Mouse (Mus musculus) limb, embryonic 14.5 days (tissue): ENCODE measurements around the gene Vti1a. TPM values are rescaled to one million over a fixed set of nuclear protein-coding genes. Genes with fewer than 3 reads are reported as not detected.

ENCODE experiments used
- ATAC-seq: fragments of 200-750 bp; cut with Nextera tagmentation; 2 replicates; pipeline ENCODE4 v1.8.0; 2017; ENCODE audit warnings: low read depth, moderate number of reproducible peaks, moderate TSS enrichment; ENCODE audit not compliant: low FRiP score
- DNase-seq: peaks from one replicate; pipeline ENCODE4 v3.0.0-alpha.2; 2015; ENCODE audit warnings: low spot score
- H3K27ac ChIP-seq: fragments of 300-500 bp; sonication (generic); replicated peaks from 2 replicates; pipeline ENCODE4 v1.5.1; 2014; ENCODE audit warnings: low read depth, mild to moderate bottlenecking, low read length, moderate library complexity, mixed read lengths
- H3K27me3 ChIP-seq: fragments of 300-500 bp; sonication (generic); 2 replicates; pipeline ENCODE4 v1.6.1; 2014; ENCODE audit warnings: low read length, mixed read lengths; ENCODE audit not compliant: control insufficient read depth, insufficient read depth
- H3K36me3 ChIP-seq: fragments of 300-500 bp; sonication (generic); 2 replicates; pipeline ENCODE4 v1.6.1; 2014; ENCODE audit warnings: mild to moderate bottlenecking, low read length, moderate library complexity, mixed read lengths; ENCODE audit not compliant: control insufficient read depth, insufficient read depth
- H3K4me1 ChIP-seq: fragments of 300-500 bp; sonication (generic); 2 replicates; pipeline ENCODE4 v1.6.1; 2014; ENCODE audit warnings: antibody characterized with exemption, low read length, mixed read lengths; ENCODE audit not compliant: control insufficient read depth, insufficient read depth
- H3K4me2 ChIP-seq: fragments of 300-500 bp; sonication (generic); replicated peaks from 2 replicates; pipeline ENCODE4 v1.6.1; 2014; ENCODE audit warnings: low read depth, mild to moderate bottlenecking, low read length, moderate library complexity; ENCODE audit not compliant: severe bottlenecking
- H3K4me3 ChIP-seq: fragments of 300-500 bp; sonication (generic); replicated peaks from 2 replicates; pipeline ENCODE4 v1.5.1; 2014; ENCODE audit warnings: low read length
- H3K9ac ChIP-seq: fragments of 300-500 bp; sonication (generic); 2 replicates; pipeline ENCODE4 v1.6.1; 2014; ENCODE audit warnings: mild to moderate bottlenecking, low read depth, low read length, moderate library complexity; ENCODE audit not compliant: severe bottlenecking
- H3K9me3 ChIP-seq: fragments of 300-500 bp; sonication (generic); 2 replicates; pipeline ENCODE4 v1.6.1; 2016; ENCODE audit warnings: low read length; ENCODE audit not compliant: control insufficient read depth
- POLR2A ChIP-seq: fragments of 200-500 bp; IDR thresholded peaks from 2 replicates; pipeline ENCODE4 v1.8.0; 2012; ENCODE audit warnings: inconsistent platforms, mild to moderate bottlenecking, moderate library complexity, borderline replicate concordance; ENCODE audit not compliant: insufficient read depth, insufficient read length; ENCODE audit errors: extremely low read depth
- WGBS: fragments of 180-500 bp; shearing (Covaris S2); extraction: QIAGEN DNeasy Blood & Tissue Kit; methylation state at CpG from one replicate; pipeline ENCODE4 v1.1.7; 2014; 5-methylcytosine and 5-hydroxymethylcytosine counted together
- polyA plus RNA-seq, 2 experiments: library from polyadenylated mRNA; depleted of rRNA in 1 of 2; stranded (reverse) in 1 of 2; unstranded in 1 of 2; fragments of >200 nt; fragmentation: Nextera tagmentation in 1 of 2; extraction: Ambion mirVana in 1 of 2; gene quantifications; 2 replicates each; pipeline versions ENCODE4 v1.2.1 to v1.2.3; 2012 to 2014

Vti1a gene
- polyA plus RNA-seq, 2 experiments, result 14.7 to 22.8 TPM

DNA sequence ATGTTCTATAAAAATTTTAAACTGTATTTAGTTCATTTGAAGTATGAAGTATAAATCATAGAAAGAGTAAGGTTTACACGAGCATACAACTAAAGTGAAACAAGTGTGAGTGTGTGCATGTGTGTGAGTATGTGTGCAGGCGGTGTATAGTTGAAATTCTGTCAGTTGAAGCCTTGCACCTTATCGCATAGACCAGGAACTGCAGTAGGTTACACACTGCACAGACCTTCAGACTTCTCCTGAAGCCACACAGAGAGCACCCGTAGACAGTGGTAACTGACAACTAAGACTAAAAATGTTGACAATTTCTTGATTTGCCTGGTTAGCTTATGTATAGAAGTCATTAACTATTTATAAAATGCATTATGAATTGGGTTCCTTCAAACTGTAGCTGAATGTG is 61.4 kb downstream of the Vti1a start:
- no peak for ATAC-seq
- Histone ChIP-seq H3K4me1 (peaks cover 21% of the 10 kb centered on the region), H3K4me3 (no peak overlapping the region), H3K36me3 (no peaks in the 10 kb centered on the region), H3K27ac (no peak overlapping the region), H3K9me3 (no peaks in the 10 kb centered on the region), H3K27me3 (no peaks in the 10 kb centered on the region), H3K4me2 (no peak overlapping the region), H3K9ac (no peak overlapping the region)
- no peak for DNase-seq
- WGBS, result 83% methylated on average over 4 of the region's 4 CpGs
- TF ChIP-seq POLR2A, result no peak

DNA sequence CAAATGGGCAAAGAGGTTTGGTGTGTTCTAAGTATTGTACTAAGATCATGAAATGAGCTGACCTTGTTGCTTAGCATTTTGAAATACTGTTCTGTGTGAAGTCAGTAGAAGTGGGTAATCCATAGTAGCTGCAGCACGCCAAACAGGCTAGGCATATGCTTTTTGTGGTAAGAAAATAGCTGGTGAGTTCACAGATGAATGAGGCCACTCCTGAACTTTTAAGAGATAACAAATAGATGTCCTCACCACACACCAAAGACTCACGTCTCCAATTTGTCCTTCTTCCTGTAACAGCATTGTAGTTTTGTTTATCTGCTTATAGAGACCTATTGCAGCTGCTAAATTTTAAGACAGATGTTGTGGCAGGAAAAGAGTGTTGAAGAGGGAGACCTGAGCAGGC is 62.8 kb downstream of the Vti1a start:
- peaks cover 21% of the 10 kb centered on the region for H3K4me1 ChIP-seq
- 74% methylated on average over 2 of the region's 2 CpGs for WGBS
- H3K4me3 ChIP-seq, result no peak overlapping the region
- H3K9me3 ChIP-seq, result no peaks in the 10 kb centered on the region
- H3K36me3 ChIP-seq, result no peaks in the 10 kb centered on the region
- no peak overlapping the region for H3K4me2 ChIP-seq
- H3K27me3 ChIP-seq, result no peaks in the 10 kb centered on the region
- TF ChIP-seq POLR2A, result no peak
- no peak overlapping the region for H3K9ac ChIP-seq
- no peak for DNase-seq
- no peak overlapping the region for H3K27ac ChIP-seq
- no peak for ATAC-seq

DNA sequence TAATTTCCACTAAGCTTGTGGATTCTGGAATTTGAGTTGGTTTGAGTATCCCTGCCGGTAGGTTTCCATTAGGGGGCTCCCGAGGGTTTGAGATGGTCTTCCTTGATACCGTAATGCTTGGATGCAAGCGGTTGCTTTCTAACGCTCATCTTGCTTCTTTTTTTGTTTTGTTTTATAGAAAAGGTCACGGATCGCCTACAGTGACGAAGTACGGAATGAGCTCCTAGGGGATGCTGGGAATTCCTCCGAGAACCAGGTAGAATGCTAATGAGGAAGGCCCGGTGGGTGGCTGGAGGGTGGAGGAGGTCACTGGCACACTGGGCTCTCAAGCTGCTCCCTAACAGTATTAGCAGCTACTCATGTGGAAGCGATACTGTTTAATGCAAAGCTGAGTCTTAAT is 64.7 kb downstream of the Vti1a start:
- Histone ChIP-seq H3K27me3 (no peaks in the 10 kb centered on the region), H3K4me2 (no peak overlapping the region), H3K27ac (no peak overlapping the region), H3K36me3 (no peaks in the 10 kb centered on the region), H3K9me3 (no peaks in the 10 kb centered on the region), H3K4me3 (no peak overlapping the region), H3K9ac (no peak overlapping the region), H3K4me1 (peaks cover 17% of the 10 kb centered on the region)
- 32% methylated on average over 12 of the region's 12 CpGs for WGBS
- ATAC-seq (no peak), DNase-seq (no peak)
- no peak for TF ChIP-seq POLR2A

DNA sequence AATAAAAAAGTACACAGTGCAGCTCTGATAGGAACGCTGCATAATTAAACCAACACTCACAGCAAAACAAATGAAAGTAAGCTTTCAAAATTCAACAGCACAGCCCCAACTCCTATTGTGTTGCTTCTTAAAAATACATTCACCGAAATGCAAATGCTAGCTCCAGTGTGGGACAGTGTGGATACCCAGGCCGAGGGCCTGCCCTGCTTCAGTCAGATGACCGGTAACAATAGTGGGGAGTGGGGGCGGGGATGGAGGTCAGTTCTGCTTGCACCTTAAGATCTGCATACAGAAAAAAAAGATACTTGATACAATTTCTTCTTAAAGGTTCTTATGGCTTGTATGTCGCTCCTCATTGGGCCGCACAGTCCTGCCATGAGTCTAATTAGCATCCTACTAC is 65.2 kb downstream of the Vti1a start:
- Histone ChIP-seq H3K27me3 (no peaks in the 10 kb centered on the region), H3K27ac (no peak overlapping the region), H3K9me3 (no peaks in the 10 kb centered on the region), H3K9ac (no peak overlapping the region), H3K36me3 (no peaks in the 10 kb centered on the region), H3K4me3 (no peak overlapping the region), H3K4me1 (peaks cover 12% of the 10 kb centered on the region), H3K4me2 (no peak overlapping the region)
- DNase-seq, result no peak
- WGBS, result 89% methylated on average over 7 of the region's 7 CpGs
- TF ChIP-seq POLR2A, result no peak
- no peak for ATAC-seq

DNA sequence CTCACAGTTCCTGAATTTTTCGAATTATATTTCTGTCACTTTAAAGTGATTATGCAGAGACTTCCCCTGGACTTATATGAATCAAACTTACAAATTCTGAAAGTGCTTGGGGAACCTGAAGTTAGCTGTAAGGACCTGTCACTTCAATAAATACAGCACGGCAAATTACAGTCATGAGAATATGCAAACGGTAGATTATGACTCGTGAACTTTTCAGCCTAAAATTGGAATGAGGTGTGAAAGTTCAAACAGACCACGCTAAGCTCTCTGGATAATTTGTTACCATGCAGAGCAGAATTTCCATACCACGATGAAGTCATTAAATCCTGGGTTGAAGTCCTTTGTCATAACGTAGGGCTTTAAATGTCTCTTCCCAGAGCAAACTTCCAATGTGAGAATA is 66.7 kb downstream of the Vti1a start:
- ATAC-seq (no peak), DNase-seq (no peak)
- no peak overlapping the region for H3K4me2 ChIP-seq
- no peak overlapping the region for H3K27ac ChIP-seq
- H3K27me3 ChIP-seq, result no peaks in the 10 kb centered on the region
- H3K9me3 ChIP-seq, result no peaks in the 10 kb centered on the region
- 62% methylated on average over 7 of the region's 7 CpGs for WGBS
- H3K36me3 ChIP-seq, result no peaks in the 10 kb centered on the region
- 0 out of 2 replicates have a peak, but pooled peaks cover 12% of the 10 kb centered on the region for H3K4me1 ChIP-seq
- no peak overlapping the region for H3K9ac ChIP-seq
- H3K4me3 ChIP-seq, result no peak overlapping the region
- TF ChIP-seq POLR2A, result no peak

DNA sequence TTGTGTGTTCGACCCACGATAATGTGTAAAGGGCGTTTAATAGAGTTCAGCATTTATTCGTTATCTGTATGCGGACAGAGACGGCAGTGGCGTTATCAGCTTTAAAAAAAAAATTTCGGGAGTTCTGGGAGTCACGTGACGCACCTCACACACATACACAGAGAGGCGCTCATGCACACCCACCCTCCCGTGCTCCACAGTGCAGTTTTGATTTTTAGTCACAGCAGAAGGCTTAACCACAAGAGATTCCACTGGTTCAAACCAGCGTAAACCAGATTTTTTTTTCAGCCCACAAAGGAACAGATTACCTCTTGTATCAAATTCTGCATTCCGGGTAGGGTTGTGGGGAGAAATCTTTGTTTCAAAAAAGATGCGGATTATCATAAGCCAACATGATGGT is 68.5 kb downstream of the Vti1a start:
- Histone ChIP-seq H3K36me3 (no peaks in the 10 kb centered on the region), H3K4me1 (0 out of 2 replicates have a peak, but pooled peaks cover 16% of the 10 kb centered on the region), H3K27me3 (no peaks in the 10 kb centered on the region), H3K4me3 (no peak overlapping the region), H3K9me3 (no peaks in the 10 kb centered on the region), H3K9ac (no peak overlapping the region), H3K4me2 (no peak overlapping the region), H3K27ac (no peak overlapping the region)
- WGBS, result 94% methylated on average over 15 of the region's 15 CpGs
- TF ChIP-seq POLR2A, result no peak
- no peak for ATAC-seq
- no peak for DNase-seq
